Mouse (Mus musculus): ENCODE results near the gene Pgam5.
A peak's percentile ranks its signal among the peaks of the same experiment; 100 is the strongest.

The Pgam5 gene

DNA sequence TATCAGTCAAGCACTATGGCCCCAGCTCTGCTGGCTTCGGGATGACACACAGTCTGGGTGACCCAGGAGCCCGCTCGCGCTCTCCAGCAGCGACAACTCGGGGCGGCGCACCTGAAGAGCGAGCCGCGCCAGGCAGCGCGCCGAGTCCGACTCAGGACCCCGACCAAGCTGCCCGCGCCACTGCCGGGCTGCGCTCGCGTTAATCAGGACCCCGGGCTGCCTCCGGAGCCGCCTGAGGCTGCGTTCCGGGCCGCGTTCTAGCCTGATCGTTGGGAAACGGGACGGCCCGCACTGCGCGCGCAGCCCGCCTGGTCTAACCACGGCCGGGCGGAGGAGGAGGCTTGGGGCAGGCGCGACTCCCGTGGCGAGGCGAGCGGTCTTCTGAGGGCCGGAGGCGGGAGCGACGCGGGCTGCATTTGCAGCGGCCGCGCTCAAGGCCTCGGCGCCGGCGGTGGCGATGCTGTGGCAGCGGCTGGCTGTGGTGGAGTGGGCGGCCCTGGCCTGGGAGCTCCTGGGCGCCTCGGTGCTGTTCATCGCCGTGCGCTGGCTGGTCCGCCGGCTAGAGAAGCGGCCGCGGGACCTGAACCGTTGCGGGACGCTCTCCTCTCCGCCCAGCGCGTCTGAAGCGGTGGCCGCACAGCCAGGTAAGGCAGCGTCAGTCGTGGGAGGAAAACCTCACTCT, 38.8 kb downstream of the Pgam5 start, which contains the start of gene Ankle2:
Ankle2 (plus strand) TSS at position 225 of the 682 bp plus-strand sequence.
- DNase-seq (ENCODE audit: low spot score in 2 of 2) = peak; percentile 87 to 92

DNA sequence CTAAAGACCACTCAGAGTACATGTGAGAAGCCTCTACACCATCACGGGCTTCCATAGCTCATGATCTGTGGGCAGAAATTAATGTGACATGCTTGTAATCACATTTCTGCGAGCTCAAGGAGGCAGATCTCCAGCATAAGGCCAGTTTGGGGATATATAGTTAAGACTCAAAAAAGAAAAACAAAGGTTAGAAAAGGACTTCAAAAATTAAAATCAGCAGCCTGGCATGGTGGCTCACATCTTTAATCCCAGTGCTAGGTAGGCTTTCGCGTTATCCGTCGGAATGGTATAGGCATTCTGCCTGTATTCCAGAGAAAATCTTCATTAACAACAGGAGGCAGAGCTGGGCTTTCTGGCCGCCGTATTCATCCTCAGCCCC, 39.3 kb downstream of the Pgam5 start:
- DNase-seq (ENCODE audit: low spot score in 2 of 2) = no peak

DNA sequence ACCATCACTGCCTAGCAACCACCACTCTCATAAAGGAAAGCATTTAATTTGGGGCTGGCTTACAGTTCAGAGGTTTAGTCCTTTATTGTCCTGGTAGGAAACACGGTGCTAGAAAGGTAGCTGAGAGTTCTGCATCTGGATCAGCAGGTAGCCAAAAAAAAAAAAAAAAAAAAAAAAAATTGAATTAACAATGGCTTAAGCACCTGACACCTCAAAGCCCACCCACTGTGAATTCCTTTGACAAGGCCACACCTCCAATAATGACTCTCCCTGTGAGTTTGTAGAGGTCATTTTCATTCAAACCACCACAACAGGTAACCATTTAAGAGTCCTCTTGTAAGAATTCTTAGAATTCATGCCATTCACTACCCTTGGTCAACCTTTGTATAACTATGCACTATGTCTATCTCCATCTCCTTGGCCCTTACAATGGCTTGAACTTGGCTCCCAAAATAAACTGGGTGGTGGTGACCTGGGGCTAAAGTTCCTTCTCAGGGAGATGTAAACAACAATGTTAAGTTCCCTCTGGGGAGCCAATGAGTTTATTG, 42.3 kb downstream of the Pgam5 start:
- DNase-seq (ENCODE audit: low spot score in 2 of 2) = no peak

DNA sequence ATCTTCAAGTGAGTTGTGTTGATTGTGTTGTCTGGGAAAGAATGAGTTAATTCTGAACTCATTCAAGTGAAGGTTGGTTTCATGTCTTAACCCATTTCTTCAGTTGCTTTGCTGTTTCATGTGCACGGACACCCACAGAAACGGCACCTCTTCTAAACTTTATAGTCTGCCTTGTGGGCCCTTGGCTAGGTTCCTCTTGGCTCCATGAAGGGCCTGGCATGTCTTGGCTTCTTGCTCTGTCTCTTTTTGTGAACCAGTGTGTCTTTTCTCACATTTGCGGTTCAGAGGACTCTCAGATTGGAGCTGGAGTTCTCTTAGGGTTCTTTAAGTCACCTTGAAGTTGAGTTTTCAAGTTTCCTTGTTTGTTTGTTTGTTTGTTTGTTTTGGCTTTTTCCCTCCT, 44.7 kb downstream of the Pgam5 start:
- DNase-seq (ENCODE audit: low spot score in 2 of 2) = no peak

DNA sequence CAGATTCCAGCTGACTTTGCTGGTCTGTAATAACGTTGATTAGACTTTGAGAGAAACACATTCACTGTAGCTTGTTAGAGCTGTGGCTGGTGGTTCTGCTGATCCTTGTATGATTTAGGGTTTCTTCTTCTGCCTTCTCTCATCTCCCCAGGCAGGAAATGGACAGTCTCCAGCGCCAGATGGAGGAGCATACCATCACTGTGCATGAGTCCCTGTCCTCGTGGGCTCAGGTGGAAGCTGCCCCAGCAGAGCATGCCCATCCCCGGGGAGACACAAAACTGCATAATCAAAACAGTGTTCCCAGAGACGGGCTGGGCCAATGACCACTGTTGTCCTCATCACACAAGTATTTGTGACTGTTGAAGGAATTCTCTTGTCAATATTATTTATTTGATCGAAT, 47.0 kb downstream of the Pgam5 start:
- no peak for DNase-seq (ENCODE audit: low spot score in 2 of 2)

DNA sequence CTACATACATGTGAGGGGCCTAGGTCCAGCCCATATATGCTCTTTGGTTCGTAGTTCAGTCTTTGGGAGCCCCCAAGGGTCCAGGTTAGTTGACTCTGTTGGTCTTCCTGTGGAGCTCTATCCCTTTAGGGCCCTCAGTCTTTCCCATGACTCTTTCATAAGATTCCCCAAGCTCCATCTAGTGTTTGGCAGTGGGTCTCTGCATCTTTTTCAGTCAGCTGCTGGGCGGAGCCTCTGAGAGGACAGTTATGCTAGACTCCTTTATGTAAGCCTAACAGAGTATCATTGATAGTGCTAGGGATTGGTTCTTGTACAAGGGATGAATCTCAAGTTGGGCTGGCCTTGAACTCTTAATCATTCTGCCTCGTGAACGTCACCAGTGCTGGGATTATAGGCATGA, 49.4 kb downstream of the Pgam5 start:
- DNase-seq (ENCODE audit: low spot score in 2 of 2) = no peak

DNA sequence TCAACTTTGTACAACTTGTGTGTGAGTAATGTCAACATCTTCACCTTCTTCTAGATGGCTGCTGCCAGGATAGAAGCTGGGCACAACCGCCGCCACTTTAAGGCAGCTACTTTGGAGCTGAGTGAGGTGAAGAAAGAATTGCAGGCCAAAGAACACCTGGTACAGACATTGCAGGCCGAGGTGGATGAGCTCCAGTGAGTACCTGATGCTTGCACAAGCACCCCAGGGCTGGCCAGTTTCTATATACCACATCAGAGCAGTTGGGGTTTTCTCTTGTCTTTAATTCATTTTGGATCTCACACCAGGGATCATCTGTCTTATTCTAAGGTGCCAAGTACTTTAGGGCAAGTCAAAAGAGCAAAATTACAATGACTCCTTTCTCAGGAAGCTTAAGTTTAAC, 52.9 kb downstream of the Pgam5 start:
- DNase-seq (ENCODE audit: low spot score in 2 of 2) = no peak

GRCm38 (mm10) chr5:110211312-110211711, 58.4 kb downstream of the Pgam5 start:
- peak in 1 of 2 experiments; percentile 5 for DNase-seq (ENCODE audit: low spot score in 2 of 2)

Data from spleen, postnatal 36 days (tissue).